Mouse (Mus musculus): ENCODE results near the gene Flt3l.

DNA sequence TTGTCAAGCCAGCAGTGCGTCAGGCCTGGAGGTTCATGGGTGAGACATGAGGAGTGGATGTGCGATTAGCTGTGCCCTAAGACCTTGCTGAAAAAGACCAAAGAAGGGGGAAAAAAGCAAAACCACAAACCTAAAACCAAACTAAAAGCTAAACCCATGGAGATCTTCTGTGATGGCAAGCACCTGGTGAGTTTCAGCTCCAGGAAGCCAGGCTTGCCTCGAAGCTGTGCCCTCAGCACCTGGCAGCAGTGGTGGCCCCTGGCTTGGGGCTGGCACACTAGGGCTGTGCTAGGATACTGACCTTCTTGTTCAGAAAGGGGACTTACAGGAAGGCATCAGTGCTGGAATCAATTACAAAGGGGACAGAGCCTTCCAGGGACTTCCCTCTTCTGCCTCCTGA is 5.1 kb upstream of the Flt3l start:
- TF ChIP-seq POLR2A (IDR thresholded peaks at IDR 0.05; ENCODE audit: extremely low read depth, insufficient read depth, low read length) (no peak), CTCF (IDR thresholded peaks at IDR 0.05; ENCODE audit: low read depth, low read length) (no peak)

Data from liver, adult 2 months (tissue).